Mouse (Mus musculus): ENCODE results near the gene Hgf. TPM values are rescaled to one million over a fixed set of nuclear protein-coding genes. Genes with fewer than 3 reads are reported as not detected.

Gene Hgf
- 5.4 and 7.0 TPM in 2 replicates for polyA plus RNA-seq (2012; rRNA removed)

GRCm38 (mm10) chr5:16553304-16554047, at the start of gene Hgf:
Gene Hgf (plus strand): TSS chr5:16553495.
- Histone ChIP-seq H3K4me3 (replicated peaks; ENCODE audit: extremely low read depth, low read depth, low read length) (peak within 1 kb of the TSS; percentile 96), H3K4me1 (ENCODE audit: control insufficient read depth, insufficient read depth, low read length) (peaks cover 7% of the 10 kb centered on the region; the same call in 1 of the 2 replicates)
- 2% methylated on average over 16 of the region's 16 CpGs for WGBS
- TF ChIP-seq CTCF (IDR thresholded peaks at IDR 0.05; ENCODE audit: insufficient read depth, low read length) (0 out of 2 replicates have a peak, but pooled peaks have one; percentile 5), POLR2A (IDR thresholded peaks at IDR 0.05; ENCODE audit: borderline replicate concordance, extremely low read depth, low read depth, low read length) (peak; percentile 39; the same call in 1 of the 2 replicates)
- peak; percentile 35 for DNase-seq

GRCm38 (mm10) chr5:16506702-16507350, 46.5 kb upstream of the Hgf start:
- no peak overlapping the region for H3K4me3 ChIP-seq (replicated peaks; ENCODE audit: extremely low read depth, low read depth, low read length)
- TF ChIP-seq POLR2A (IDR thresholded peaks at IDR 0.05; ENCODE audit: borderline replicate concordance, extremely low read depth, low read depth, low read length) (no peak), CTCF (IDR thresholded peaks at IDR 0.05; ENCODE audit: insufficient read depth, low read length) (no peak)
- no peak for DNase-seq
- WGBS, result 64% methylated on average over 4 of the region's 4 CpGs
- H3K4me1 ChIP-seq (ENCODE audit: control insufficient read depth, insufficient read depth, low read length), result no peaks in the 10 kb centered on the region; the same call in 1 of the 2 replicates

GRCm38 (mm10) chr5:16531619-16532277, 21.5 kb upstream of the Hgf start:
- TF ChIP-seq POLR2A (IDR thresholded peaks at IDR 0.05; ENCODE audit: borderline replicate concordance, extremely low read depth, low read depth, low read length), result no peak
- no peak for TF ChIP-seq CTCF (IDR thresholded peaks at IDR 0.05; ENCODE audit: insufficient read depth, low read length)
- 92% methylated on average over 3 of the region's 3 CpGs for whole genome bisulfite sequencing

GRCm38 (mm10) chr5:16538067-16538466, 15.2 kb upstream of the Hgf start:
- no peak for TF ChIP-seq POLR2A (IDR thresholded peaks at IDR 0.05; ENCODE audit: borderline replicate concordance, extremely low read depth, low read depth, low read length)
- TF ChIP-seq CTCF (IDR thresholded peaks at IDR 0.05; ENCODE audit: insufficient read depth, low read length), result no peak
- H3K4me1 ChIP-seq (ENCODE audit: control insufficient read depth, insufficient read depth, low read length), result peaks cover 2% of the 10 kb centered on the region; the same call in 1 of the 2 replicates
- WGBS, result 42% methylated on average over 2 of the region's 2 CpGs
- no peak for DNase-seq
- H3K4me3 ChIP-seq (replicated peaks; ENCODE audit: extremely low read depth, low read depth, low read length), result no peak overlapping the region

More at GRCm38 (mm10) chr5:16531619-16532277, 21.5 kb upstream of the Hgf start:
- no peak for DNase-seq
- no peaks in the 10 kb centered on the region for H3K4me1 ChIP-seq (ENCODE audit: control insufficient read depth, insufficient read depth, low read length)
- no peak overlapping the region for H3K4me3 ChIP-seq (replicated peaks; ENCODE audit: extremely low read depth, low read depth, low read length)

DNA sequence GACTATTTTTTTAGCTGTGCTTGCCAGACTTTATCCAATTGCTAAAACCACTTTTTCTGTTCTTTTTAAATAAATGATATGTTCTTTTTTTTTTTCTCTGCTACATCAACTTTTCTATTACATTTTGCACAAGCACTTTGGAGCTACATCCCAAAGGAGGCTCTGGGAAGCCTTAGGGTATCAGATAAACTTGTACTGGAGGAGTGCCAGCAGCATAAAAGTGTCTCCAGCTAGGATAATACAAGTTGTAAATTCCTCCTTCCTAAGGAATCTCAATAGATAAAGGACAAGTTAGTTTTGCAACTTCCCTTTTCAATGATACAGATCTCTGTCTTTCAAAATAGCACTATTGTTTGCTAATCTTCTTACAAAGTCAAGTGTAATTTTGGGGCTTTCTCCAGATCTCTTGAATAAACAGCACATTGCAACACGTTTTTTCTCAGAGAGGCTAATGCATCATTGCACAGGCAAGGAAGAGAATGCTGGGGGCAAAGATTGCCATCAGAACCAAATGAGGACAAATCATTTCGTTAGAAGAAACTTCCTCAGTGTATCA, 11.7 kb upstream of the Hgf start:
- TF ChIP-seq POLR2A (IDR thresholded peaks at IDR 0.05; ENCODE audit: borderline replicate concordance, extremely low read depth, low read depth, low read length) (no peak), CTCF (IDR thresholded peaks at IDR 0.05; ENCODE audit: insufficient read depth, low read length) (no peak)
- H3K4me3 ChIP-seq (replicated peaks; ENCODE audit: extremely low read depth, low read depth, low read length), result no peak overlapping the region
- H3K4me1 ChIP-seq (ENCODE audit: control insufficient read depth, insufficient read depth, low read length), result peaks cover 2% of the 10 kb centered on the region; the same call in 1 of the 2 replicates
- WGBS, result 10% methylated on average over 2 of the region's 2 CpGs
- DNase-seq, result no peak

- 63% methylated on average over 3 of the region's 3 CpGs for WGBS
- Histone ChIP-seq H3K4me3 (replicated peaks; ENCODE audit: extremely low read depth, low read depth, low read length) (no peak overlapping the region), H3K4me1 (ENCODE audit: control insufficient read depth, insufficient read depth, low read length) (no peaks in the 10 kb centered on the region)
- no peak for DNase-seq
- TF ChIP-seq CTCF (IDR thresholded peaks at IDR 0.05; ENCODE audit: insufficient read depth, low read length) (no peak), POLR2A (IDR thresholded peaks at IDR 0.05; ENCODE audit: borderline replicate concordance, extremely low read depth, low read depth, low read length) (no peak)
These were observed 5.8 kb upstream of the Hgf start for GRCm38 (mm10) chr5:16547490-16547889.

GRCm38 (mm10) chr5:16552647-16553046, 648 bp upstream of the Hgf start:
- DNase-seq, result no peak
- peaks cover 7% of the 10 kb centered on the region; the same call in 1 of the 2 replicates for H3K4me1 ChIP-seq (ENCODE audit: control insufficient read depth, insufficient read depth, low read length)
- no peak for TF ChIP-seq POLR2A (IDR thresholded peaks at IDR 0.05; ENCODE audit: borderline replicate concordance, extremely low read depth, low read depth, low read length)
- no peak for TF ChIP-seq CTCF (IDR thresholded peaks at IDR 0.05; ENCODE audit: insufficient read depth, low read length)
- 41% methylated on average over 4 of the region's 4 CpGs for WGBS
- H3K4me3 ChIP-seq (replicated peaks; ENCODE audit: extremely low read depth, low read depth, low read length), result no peak overlapping the region

GRCm38 (mm10) chr5:16560247-16560646, 7.0 kb downstream of the Hgf start:
- DNase-seq, result no peak
- H3K4me3 ChIP-seq (replicated peaks; ENCODE audit: extremely low read depth, low read depth, low read length), result no peak overlapping the region
- H3K4me1 ChIP-seq (ENCODE audit: control insufficient read depth, insufficient read depth, low read length), result peaks cover 7% of the 10 kb centered on the region; the same call in 1 of the 2 replicates
- TF ChIP-seq POLR2A (IDR thresholded peaks at IDR 0.05; ENCODE audit: borderline replicate concordance, extremely low read depth, low read depth, low read length) (no peak), CTCF (IDR thresholded peaks at IDR 0.05; ENCODE audit: insufficient read depth, low read length) (no peak)
- WGBS, result 92% methylated on average over 3 of the region's 3 CpGs

GRCm38 (mm10) chr5:16568997-16569396, 15.7 kb downstream of the Hgf start:
- no peak for DNase-seq
- H3K4me3 ChIP-seq (replicated peaks; ENCODE audit: extremely low read depth, low read depth, low read length), result no peak overlapping the region
- H3K4me1 ChIP-seq (ENCODE audit: control insufficient read depth, insufficient read depth, low read length), result no peaks in the 10 kb centered on the region
- no peak for TF ChIP-seq CTCF (IDR thresholded peaks at IDR 0.05; ENCODE audit: insufficient read depth, low read length)
- TF ChIP-seq POLR2A (IDR thresholded peaks at IDR 0.05; ENCODE audit: borderline replicate concordance, extremely low read depth, low read depth, low read length), result no peak
- WGBS, result 74% methylated on average over 4 of the region's 4 CpGs
